Mouse (Mus musculus) heart, embryonic 16.5 days (tissue): ENCODE data around the gene Rrnad1. TPM values are rescaled to one million over a fixed set of nuclear protein-coding genes. Genes with fewer than 3 reads are reported as not detected.
"Not testable (repeated sequence)": the region's sequence is repeated elsewhere in the genome, so short reads cannot be mapped to it uniquely, and the experiment has no call there.

Source experiments
- ATAC-seq: fragments of 200-750 bp; cut with Nextera tagmentation; replicated peaks from 2 replicates; pipeline ENCODE4 v1.8.0; 2017; ENCODE audit warnings: moderate number of reproducible peaks; ENCODE audit not compliant: insufficient read depth, low FRiP score; ENCODE audit errors: extremely low read depth
- H3K27ac ChIP-seq: fragments of 300-500 bp; sonication (generic); 2 replicates; pipeline ENCODE4 v1.5.1; 2014; ENCODE audit warnings: mild to moderate bottlenecking, low read length, control low read depth, moderate library complexity
- H3K27me3 ChIP-seq: fragments of 300-500 bp; sonication (generic); 2 replicates; pipeline ENCODE4 v1.6.1; 2014; ENCODE audit warnings: low read length, mixed read lengths; ENCODE audit not compliant: control insufficient read depth, insufficient read depth
- H3K36me3 ChIP-seq: fragments of 300-500 bp; sonication (generic); 2 replicates; pipeline ENCODE4 v1.6.1; 2014; ENCODE audit not compliant: control insufficient read depth, insufficient read depth
- H3K4me1 ChIP-seq: fragments of 300-500 bp; sonication (generic); 2 replicates; pipeline ENCODE4 v1.6.1; 2014; ENCODE audit warnings: low read length, mixed read lengths; ENCODE audit not compliant: control insufficient read depth, insufficient read depth
- H3K4me2 ChIP-seq: fragments of 300-500 bp; sonication (generic); 2 replicates; pipeline ENCODE4 v1.6.1; 2014; ENCODE audit warnings: low read depth, mild to moderate bottlenecking, control low read depth, low read length
- H3K4me3 ChIP-seq: fragments of 300-500 bp; sonication (generic); 2 replicates; pipeline ENCODE4 v1.5.1; 2014; ENCODE audit warnings: mild to moderate bottlenecking, control low read depth, low read length
- H3K9ac ChIP-seq: fragments of 300-500 bp; sonication (generic); 2 replicates; pipeline ENCODE4 v1.6.1; 2014; ENCODE audit warnings: low read length, control low read depth
- H3K9me3 ChIP-seq: fragments of 300-500 bp; sonication (generic); replicated peaks from 2 replicates; pipeline ENCODE4 v1.6.1; 2016; ENCODE audit warnings: low read length; ENCODE audit not compliant: control insufficient read depth
- WGBS: fragments of 180-500 bp; shearing (Covaris S2); extraction: QIAGEN DNeasy Blood & Tissue Kit; methylation state at CpG from one replicate; pipeline ENCODE4 v1.1.7; 2014; 5-methylcytosine and 5-hydroxymethylcytosine counted together
- polyA plus RNA-seq: library from polyadenylated mRNA; unstranded; fragments of >200 nt; fragmentation: Nextera tagmentation; extraction: Ambion mirVana; gene quantifications from 2 replicates; pipeline ENCODE4 v1.2.1, GENCODE M21; 2015

The Rrnad1 gene
- polyA plus RNA-seq, 1 experiment from 2014 or later = 15.1 TPM

- no peak overlapping the region for H3K4me2 ChIP-seq
- no peak for ATAC-seq
- no peaks in the 10 kb centered on the region for H3K9me3 ChIP-seq
- 9% methylated on average over 1 of the region's 1 CpGs for WGBS
- no peaks in the 10 kb centered on the region for H3K4me1 ChIP-seq
- no peak overlapping the region for H3K27ac ChIP-seq
- no peak overlapping the region for H3K4me3 ChIP-seq
- no peaks in the 10 kb centered on the region for H3K27me3 ChIP-seq
- H3K9ac ChIP-seq = no peak overlapping the region
- H3K36me3 ChIP-seq = no peaks in the 10 kb centered on the region
Measured at GRCm38 (mm10) chr3:87901036-87901624, 29.4 kb downstream of the Rrnad1 start.

GRCm38 (mm10) chr3:87899776-87900175 lies 30.7 kb downstream of the Rrnad1 start:
- no peaks in the 10 kb centered on the region for H3K27me3 ChIP-seq
- no peak overlapping the region for H3K27ac ChIP-seq
- no peak for ATAC-seq
- H3K4me2 ChIP-seq = no peak overlapping the region
- H3K9me3 ChIP-seq = no peaks in the 10 kb centered on the region
- H3K36me3 ChIP-seq = no peaks in the 10 kb centered on the region
- H3K4me3 ChIP-seq = no peak overlapping the region
- no peak overlapping the region for H3K9ac ChIP-seq
- no peaks in the 10 kb centered on the region for H3K4me1 ChIP-seq
- WGBS = 74% methylated on average over 3 of the region's 3 CpGs

GRCm38 (mm10) chr3:87899266-87899665 lies 31.3 kb downstream of the Rrnad1 start:
- Histone ChIP-seq H3K9me3 (no peaks in the 10 kb centered on the region), H3K4me3 (no peak overlapping the region), H3K36me3 (no peaks in the 10 kb centered on the region), H3K4me2 (no peak overlapping the region), H3K9ac (no peak overlapping the region), H3K4me1 (no peaks in the 10 kb centered on the region), H3K27me3 (no peaks in the 10 kb centered on the region), H3K27ac (no peak overlapping the region)
- no peak for ATAC-seq
- WGBS = 59% methylated on average over 3 of the region's 3 CpGs

- no peaks in the 10 kb centered on the region for H3K4me1 ChIP-seq
- no peak overlapping the region for H3K9ac ChIP-seq
- H3K36me3 ChIP-seq = no peaks in the 10 kb centered on the region
- H3K4me3 ChIP-seq = no peak overlapping the region
- 73% methylated on average over 3 of the region's 3 CpGs for WGBS
- H3K27me3 ChIP-seq = no peaks in the 10 kb centered on the region
- no peak for ATAC-seq
- H3K4me2 ChIP-seq = no peak overlapping the region
- no peak overlapping the region for H3K27ac ChIP-seq
- no peaks in the 10 kb centered on the region; the same call in none of the 2 replicates for H3K9me3 ChIP-seq
Measured at GRCm38 (mm10) chr3:87893367-87893905, 37.1 kb downstream of the Rrnad1 start.

GRCm38 (mm10) chr3:87891481-87891880 lies 39.0 kb downstream of the Rrnad1 start:
- WGBS = 76% methylated on average over 3 of the region's 3 CpGs
- no peak for ATAC-seq
- no peak overlapping the region for H3K4me2 ChIP-seq
- no peaks in the 10 kb centered on the region; the same call in none of the 2 replicates for H3K9me3 ChIP-seq
- H3K36me3 ChIP-seq = no peaks in the 10 kb centered on the region
- no peaks in the 10 kb centered on the region for H3K27me3 ChIP-seq
- H3K4me3 ChIP-seq = no peak overlapping the region
- no peak overlapping the region for H3K9ac ChIP-seq
- no peaks in the 10 kb centered on the region for H3K4me1 ChIP-seq
- no peak overlapping the region for H3K27ac ChIP-seq

- not testable (repeated sequence) for H3K27me3 ChIP-seq, H3K4me2 ChIP-seq, H3K36me3 ChIP-seq, ATAC-seq, H3K4me3 ChIP-seq, H3K27ac ChIP-seq, H3K9ac ChIP-seq, H3K9me3 ChIP-seq
- 80% methylated on average over 4 of the region's 4 CpGs for WGBS
- H3K4me1 ChIP-seq = peaks cover 18% of the 10 kb centered on the region
Measured at GRCm38 (mm10) chr3:87887400-87887799, 43.1 kb downstream of the Rrnad1 start.

- no peaks in the 10 kb centered on the region; the same call in 1 of the 2 replicates for H3K36me3 ChIP-seq
- H3K9ac ChIP-seq = no peak overlapping the region
- H3K9me3 ChIP-seq = no peaks in the 10 kb centered on the region; the same call in none of the 2 replicates
- peak overlapping the region; percentile 68 for H3K4me2 ChIP-seq
- H3K4me3 ChIP-seq = peak overlapping the region; percentile 99; the same call in 1 of the 2 replicates
- WGBS = 88% methylated on average over 6 of the region's 6 CpGs
- peaks cover 18% of the 10 kb centered on the region for H3K4me1 ChIP-seq
- no peak for ATAC-seq
- H3K27ac ChIP-seq = no peak overlapping the region
- no peaks in the 10 kb centered on the region for H3K27me3 ChIP-seq
Measured at GRCm38 (mm10) chr3:87886416-87886815, 44.1 kb downstream of the Rrnad1 start.

GRCm38 (mm10) chr3:87886004-87886365 lies 44.5 kb downstream of the Rrnad1 start:
- ATAC-seq = no peak
- H3K27me3 ChIP-seq = no peaks in the 10 kb centered on the region
- H3K27ac ChIP-seq = no peak overlapping the region
- H3K4me2 ChIP-seq = peak overlapping the region; percentile 68
- H3K36me3 ChIP-seq = peaks cover 3% of the 10 kb centered on the region; the same call in 1 of the 2 replicates
- H3K4me3 ChIP-seq = peak overlapping the region; percentile 99
- peak overlapping the region; percentile 66 for H3K9ac ChIP-seq
- 13% methylated on average over 10 of the region's 10 CpGs for WGBS
- H3K4me1 ChIP-seq = peaks cover 18% of the 10 kb centered on the region
- H3K9me3 ChIP-seq = no peaks in the 10 kb centered on the region; the same call in none of the 2 replicates

- ATAC-seq = peak; percentile 95
- WGBS = under 1% methylated on average over 33 of the region's 33 CpGs
- no peaks in the 10 kb centered on the region for H3K27me3 ChIP-seq
- H3K4me3 ChIP-seq = peak within 1 kb of the TSS; percentile 99
- H3K27ac ChIP-seq = peak within 1 kb of the TSS; percentile 94
- peaks cover 18% of the 10 kb centered on the region for H3K4me1 ChIP-seq
- H3K36me3 ChIP-seq = peaks cover 4% of the 10 kb centered on the region
- peak within 1 kb of the TSS; percentile 81 for H3K4me2 ChIP-seq
- peak within 1 kb of the TSS; percentile 97 for H3K9ac ChIP-seq
- H3K9me3 ChIP-seq = no peaks in the 10 kb centered on the region; the same call in none of the 2 replicates
Measured at GRCm38 (mm10) chr3:87885281-87886003, 45.1 kb downstream of the Rrnad1 start, which contains the start of gene Prcc. Gene Prcc (minus strand): TSS chr3:87885608.
